Mouse (Mus musculus) kidney, adult 2 months (tissue): Measurements from ENCODE around the gene Spata21.

Experiments
- CTCF ChIP-seq: fragments of 200-500 bp; conservative IDR thresholded peaks from 2 replicates; pipeline ENCODE4 v1.5.1; 2011; ENCODE audit warnings: low read depth, mild to moderate bottlenecking, control low read depth, low read length, moderate library complexity, mixed read lengths; ENCODE audit not compliant: insufficient read depth, insufficient read length
- POLR2A ChIP-seq: fragments of 200-500 bp; IDR thresholded peaks from one replicate; pipeline ENCODE4 v1.6.1; 2011; ENCODE audit warnings: low read depth, low read length, control low read depth

GRCm38 (mm10) chr4:141088714-141089113 is 581 bp downstream of the Spata21 start:
- TF ChIP-seq CTCF (no peak), POLR2A (no peak)
